Mouse (Mus musculus) hindbrain, embryonic 15.5 days (tissue): ENCODE measurements at regions not wholly inside any gene's neighbourhood (a gene's known extent, or its start where the extent isn't known, plus 50 kb on each side); places are given as distances from the start of the nearest gene placed in this dataset.
A peak's percentile ranks its signal among the peaks of the same experiment; 100 is the strongest.

Experiments
- ATAC-seq: fragments of 200-750 bp; cut with Nextera tagmentation; 2 replicates; pipeline ENCODE4 v1.8.0; 2017; ENCODE audit warnings: low read depth, moderate number of reproducible peaks, moderate TSS enrichment; ENCODE audit not compliant: low FRiP score
- H3K27ac ChIP-seq: fragments of 300-500 bp; sonication (generic); replicated peaks from 2 replicates; pipeline ENCODE4 v1.5.1; 2015; ENCODE audit warnings: mild to moderate bottlenecking, inconsistent platforms
- H3K27me3 ChIP-seq: fragments of 300-500 bp; sonication (generic); 2 replicates; pipeline ENCODE4 v1.6.1; 2015; ENCODE audit warnings: control low read depth, inconsistent platforms
- H3K36me3 ChIP-seq: fragments of 300-500 bp; sonication (generic); 2 replicates; pipeline ENCODE4 v1.6.1; 2015; ENCODE audit warnings: control low read depth, inconsistent platforms
- H3K4me1 ChIP-seq: fragments of 300-500 bp; sonication (generic); replicated peaks from 2 replicates; pipeline ENCODE4 v1.6.1; 2015; ENCODE audit warnings: control low read depth, inconsistent platforms
- H3K4me2 ChIP-seq: fragments of 300-500 bp; sonication (generic); 2 replicates; pipeline ENCODE4 v1.6.1; 2015; ENCODE audit warnings: moderate library complexity, mild to moderate bottlenecking, inconsistent platforms
- H3K4me3 ChIP-seq: fragments of 300-500 bp; sonication (generic); 2 replicates; pipeline ENCODE4 v1.5.1; 2015; ENCODE audit warnings: mild to moderate bottlenecking, inconsistent platforms
- H3K9ac ChIP-seq: fragments of 300-500 bp; sonication (generic); 2 replicates; pipeline ENCODE4 v1.6.1; 2015; ENCODE audit warnings: inconsistent platforms
- H3K9me3 ChIP-seq: fragments of 300-500 bp; sonication (generic); 2 replicates; pipeline ENCODE4 v1.6.1; 2016; ENCODE audit warnings: control low read depth, inconsistent platforms
- WGBS: fragments of 180-500 bp; shearing (Covaris S2); methylation state at CpG from one replicate; pipeline ENCODE4 v1.1.7; 2015; 5-methylcytosine and 5-hydroxymethylcytosine counted together

DNA sequence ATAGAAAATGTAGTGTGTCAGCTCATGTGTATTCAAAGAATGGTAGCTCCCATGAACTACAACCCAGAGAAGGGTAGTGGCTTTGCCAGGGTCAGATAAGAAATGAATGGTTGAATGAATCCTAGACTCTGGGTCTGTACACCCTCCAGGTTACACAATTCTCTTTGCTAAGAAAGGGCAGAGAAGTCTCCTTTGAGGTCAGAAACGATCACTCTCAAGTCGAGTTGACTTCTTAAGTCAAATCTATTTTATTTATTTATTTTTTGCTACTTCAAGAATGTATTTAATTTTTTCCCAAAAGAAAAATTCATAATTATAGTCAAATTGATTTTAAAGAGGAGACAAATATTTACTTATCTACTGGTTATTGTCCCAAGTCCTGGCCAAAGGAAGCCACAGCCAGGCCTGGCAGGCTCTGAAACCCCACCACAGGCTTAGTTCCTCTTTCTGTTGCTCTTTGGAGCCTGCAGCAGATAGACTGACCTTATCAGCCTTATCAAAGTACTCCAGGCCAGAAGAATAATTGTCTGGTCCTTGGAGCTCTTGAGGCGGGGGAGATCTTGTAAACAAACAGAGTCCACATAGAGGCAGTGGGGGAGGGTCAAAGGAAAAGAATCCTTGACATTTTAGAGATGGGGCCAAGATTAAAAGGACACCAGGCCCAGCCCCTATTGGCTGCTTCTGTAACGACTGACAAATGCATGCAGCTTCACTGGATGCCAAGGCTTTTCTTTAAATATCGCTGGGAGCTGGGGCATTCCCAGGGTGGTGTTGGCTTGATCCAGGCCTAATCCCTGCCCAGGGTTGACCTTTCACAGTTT is 104.6 kb upstream of the Jun start:
- Histone ChIP-seq H3K4me2 (no peak overlapping the region), H3K27me3 (0 out of 2 replicates have a peak, but pooled peaks cover 3% of the 10 kb centered on the region), H3K4me3 (no peak overlapping the region), H3K4me1 (peaks cover 16% of the 10 kb centered on the region), H3K9ac (no peak overlapping the region), H3K9me3 (no peaks in the 10 kb centered on the region), H3K36me3 (no peaks in the 10 kb centered on the region), H3K27ac (no peak overlapping the region)
- WGBS, result 59% methylated on average over 5 of the region's 5 CpGs
- no peak for ATAC-seq

DNA sequence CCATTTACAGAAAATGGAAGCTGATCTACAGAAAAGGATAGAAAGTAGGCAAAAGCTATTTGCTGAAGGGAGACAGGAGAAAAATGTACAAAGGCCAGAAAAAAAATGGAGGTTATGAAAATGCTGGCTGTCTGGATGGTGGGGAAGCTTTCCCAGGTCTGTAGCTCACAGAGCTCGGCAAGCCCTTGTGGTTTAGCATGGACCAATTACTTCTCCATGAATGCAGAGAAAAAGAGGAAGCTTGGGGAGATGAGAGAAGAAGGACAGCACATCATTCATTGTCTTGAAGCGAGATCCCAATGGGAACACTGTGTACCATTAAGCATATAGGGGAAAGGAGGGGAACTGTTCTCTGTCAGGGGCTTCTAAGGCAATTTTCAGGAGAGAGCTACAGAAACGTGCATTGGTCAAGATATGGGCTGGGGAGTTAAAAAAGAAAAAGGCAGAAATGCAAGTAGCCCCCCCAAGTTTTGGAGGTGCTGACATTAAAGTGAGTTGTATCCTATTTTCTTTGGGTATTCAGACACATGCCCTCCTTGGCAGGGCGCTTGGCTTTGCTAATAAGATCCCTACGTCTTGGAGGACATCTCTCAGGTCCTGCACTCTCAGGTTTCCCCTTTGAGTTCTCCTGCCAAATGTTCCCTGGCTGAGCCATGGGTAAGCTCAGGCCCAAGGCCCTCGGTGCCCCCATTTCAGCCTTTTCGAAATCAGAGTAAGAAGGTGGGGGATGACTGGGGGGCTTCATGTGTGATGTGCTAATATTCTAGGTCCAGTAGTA is 105.8 kb upstream of the Jun start:
- Histone ChIP-seq H3K4me3 (no peak overlapping the region), H3K4me1 (peaks cover 16% of the 10 kb centered on the region), H3K36me3 (no peaks in the 10 kb centered on the region), H3K9ac (no peak overlapping the region), H3K4me2 (no peak overlapping the region), H3K27me3 (0 out of 2 replicates have a peak, but pooled peaks cover 3% of the 10 kb centered on the region), H3K27ac (no peak overlapping the region), H3K9me3 (no peaks in the 10 kb centered on the region)
- WGBS, result 83% methylated on average over 7 of the region's 7 CpGs
- ATAC-seq, result no peak

DNA sequence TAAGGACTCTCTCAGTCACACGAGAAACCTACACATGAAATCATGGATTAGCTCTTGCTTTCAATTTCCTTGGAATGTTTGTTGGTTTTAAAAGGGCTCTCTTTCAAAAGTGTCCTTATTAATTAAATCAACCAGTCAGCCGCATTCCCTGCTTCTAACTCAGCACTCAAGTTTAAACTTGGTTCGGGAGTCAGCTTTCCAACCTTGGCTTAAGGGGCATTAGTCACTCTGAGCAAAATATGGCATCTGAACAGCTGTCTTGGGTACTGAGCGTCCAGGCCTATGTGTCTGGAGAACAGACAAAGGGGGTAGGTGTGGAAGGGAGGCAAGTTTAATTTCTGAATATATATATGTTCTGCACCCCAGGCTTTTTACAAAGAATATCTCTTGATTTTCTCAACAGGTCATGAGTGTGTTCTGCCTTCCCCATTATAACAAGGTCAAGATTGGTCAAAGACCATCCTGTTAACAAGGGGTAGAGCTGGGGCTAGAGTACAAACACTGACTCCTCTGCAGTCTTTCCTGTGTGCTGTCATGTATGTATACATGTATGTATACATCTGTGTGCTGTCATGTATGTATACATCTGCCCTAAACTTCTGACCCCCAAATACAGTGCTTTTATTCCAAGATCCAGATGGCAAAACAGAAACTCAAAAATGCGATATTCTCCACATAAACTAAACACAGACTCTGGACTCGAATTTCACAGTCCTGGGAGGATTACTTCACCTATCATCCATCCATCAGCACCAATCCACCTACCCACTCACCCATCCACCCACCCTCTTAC is 106.8 kb upstream of the Jun start:
- no peak overlapping the region for H3K9ac ChIP-seq
- WGBS, result 87% methylated on average over 6 of the region's 6 CpGs
- 0 out of 2 replicates have a peak, but pooled peaks cover 3% of the 10 kb centered on the region for H3K27me3 ChIP-seq
- H3K36me3 ChIP-seq, result no peaks in the 10 kb centered on the region
- no peak overlapping the region for H3K4me2 ChIP-seq
- H3K4me1 ChIP-seq, result peaks cover 11% of the 10 kb centered on the region
- no peaks in the 10 kb centered on the region for H3K9me3 ChIP-seq
- no peak overlapping the region for H3K27ac ChIP-seq
- no peak overlapping the region for H3K4me3 ChIP-seq
- no peak for ATAC-seq

DNA sequence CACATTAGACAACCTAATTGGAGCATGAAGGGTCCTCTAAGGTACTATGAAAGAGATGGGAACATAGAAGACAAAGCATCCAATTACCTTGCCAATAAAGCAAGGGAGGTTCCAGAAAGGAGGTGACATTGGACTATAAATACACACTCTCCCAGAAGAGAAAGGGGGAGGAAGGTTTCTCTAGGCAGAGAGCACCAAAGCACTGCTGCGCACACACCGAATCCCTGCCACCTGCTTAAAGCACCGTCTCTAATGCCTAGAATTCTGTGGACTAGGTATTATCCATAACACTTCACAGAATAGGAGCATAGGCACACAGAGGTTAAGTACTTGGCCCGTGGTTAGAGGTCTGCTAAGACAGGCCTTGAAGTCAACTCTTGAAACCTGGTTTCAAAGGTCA is 107.8 kb upstream of the Jun start:
- no peaks in the 10 kb centered on the region for H3K36me3 ChIP-seq
- H3K27ac ChIP-seq, result no peak overlapping the region
- no peak for ATAC-seq
- H3K9ac ChIP-seq, result no peak overlapping the region
- 90% methylated on average over 4 of the region's 4 CpGs for WGBS
- no peak overlapping the region for H3K4me3 ChIP-seq
- H3K9me3 ChIP-seq, result no peaks in the 10 kb centered on the region
- H3K4me1 ChIP-seq, result peaks cover 4% of the 10 kb centered on the region; the same call in 1 of the 2 replicates
- H3K27me3 ChIP-seq, result no peaks in the 10 kb centered on the region
- no peak overlapping the region for H3K4me2 ChIP-seq

DNA sequence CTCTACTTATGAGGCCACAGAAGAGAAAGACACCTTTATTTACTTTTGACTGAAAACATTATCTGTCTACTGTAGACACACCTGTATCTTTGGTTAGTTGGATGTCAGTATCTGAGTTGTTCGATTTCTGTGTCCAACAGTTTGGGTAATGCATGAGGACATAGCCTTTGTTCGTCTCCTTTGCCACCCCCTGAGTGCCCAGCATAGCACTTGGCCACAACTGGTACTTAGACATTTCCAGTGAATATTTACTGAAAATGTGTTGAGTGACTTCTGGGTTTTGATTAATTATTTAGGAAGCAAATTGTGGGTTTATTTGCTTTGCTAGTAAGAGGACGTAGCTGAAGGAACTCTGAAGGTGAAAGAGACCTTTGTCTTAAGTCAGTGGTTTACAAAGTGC is 108.4 kb upstream of the Jun start:
- H3K36me3 ChIP-seq, result no peaks in the 10 kb centered on the region
- H3K4me2 ChIP-seq, result peak overlapping the region; percentile 89
- 81% methylated on average over 3 of the region's 3 CpGs for WGBS

DNA sequence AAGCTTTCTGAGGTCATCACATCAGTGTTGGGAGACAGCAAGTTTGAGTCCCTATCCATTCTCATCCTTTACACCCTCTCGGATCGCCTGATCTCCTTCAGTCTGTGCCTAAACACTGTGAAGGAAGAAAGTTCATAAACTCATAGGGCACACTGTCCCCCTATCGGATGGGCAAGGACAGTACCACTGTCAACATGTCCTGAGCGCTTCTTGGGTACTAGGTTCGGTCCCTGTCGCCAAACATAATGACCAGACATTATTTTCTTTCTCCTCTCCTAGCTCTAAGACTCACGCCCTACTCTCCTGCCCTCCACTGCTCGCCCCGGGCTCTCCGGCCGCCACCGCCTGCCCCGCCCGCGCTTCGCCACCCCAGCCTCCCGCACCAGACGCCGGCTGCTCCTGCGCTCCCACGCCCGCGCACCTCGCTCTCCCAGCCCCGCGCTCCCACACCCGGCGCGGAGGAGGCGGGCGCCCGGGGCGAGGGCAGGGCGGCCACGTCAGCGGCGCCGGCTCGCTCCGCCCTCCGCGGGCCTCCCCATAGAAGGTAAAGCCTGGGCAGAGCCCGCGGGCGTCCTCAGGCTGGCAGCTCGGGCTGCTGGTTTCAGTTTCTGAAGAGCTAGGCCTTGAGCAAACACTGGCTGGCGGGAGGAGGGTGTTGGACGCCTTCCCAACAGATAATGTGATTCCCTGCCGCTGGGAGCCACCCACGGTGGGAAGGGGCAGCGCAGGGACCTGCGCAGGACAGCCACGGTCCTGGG is 109.1 kb upstream of the Jun start:
- H3K9me3 ChIP-seq, result no peaks in the 10 kb centered on the region

More for the DNA sequence above, 108.4 kb upstream of the Jun start:
- H3K4me1 ChIP-seq, result peaks cover 4% of the 10 kb centered on the region; the same call in 1 of the 2 replicates
- peak overlapping the region; percentile 64 for H3K4me3 ChIP-seq
- H3K9ac ChIP-seq, result no peak overlapping the region
- no peaks in the 10 kb centered on the region for H3K27me3 ChIP-seq
- H3K27ac ChIP-seq, result peak overlapping the region; percentile 85; the same call in 1 of the 2 replicates
- H3K9me3 ChIP-seq, result no peaks in the 10 kb centered on the region
- no peak for ATAC-seq

DNA sequence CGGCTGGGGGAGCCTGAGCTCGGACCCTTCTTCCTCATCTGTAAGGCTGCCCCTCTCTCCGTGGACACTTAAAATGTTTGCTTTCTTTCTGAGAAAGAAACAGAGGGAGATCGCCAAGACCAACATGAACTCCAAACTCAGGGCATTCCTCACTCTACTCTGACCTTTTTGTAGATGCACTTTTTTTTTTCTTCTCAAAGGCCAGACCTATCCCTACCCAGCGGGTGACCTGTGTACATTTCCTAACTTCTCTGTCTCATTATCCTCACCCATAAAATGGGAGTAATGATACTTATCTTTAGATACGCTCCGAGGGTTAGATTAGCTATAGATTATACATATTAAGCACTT is 109.6 kb upstream of the Jun start:
- Histone ChIP-seq H3K27me3 (no peaks in the 10 kb centered on the region), H3K4me1 (peaks cover 4% of the 10 kb centered on the region; the same call in 1 of the 2 replicates), H3K9ac (peak overlapping the region; percentile 71), H3K27ac (peak overlapping the region; percentile 85), H3K36me3 (no peaks in the 10 kb centered on the region), H3K4me3 (peak overlapping the region; percentile 64), H3K9me3 (no peaks in the 10 kb centered on the region), H3K4me2 (peak overlapping the region; percentile 89)
- WGBS, result 23% methylated on average over 7 of the region's 7 CpGs
- no peak; the same call in 1 of the 2 replicates for ATAC-seq

More for the DNA sequence above, 109.1 kb upstream of the Jun start:
- Histone ChIP-seq H3K4me3 (peak overlapping the region; percentile 64), H3K4me2 (peak overlapping the region; percentile 89), H3K9ac (peak overlapping the region; percentile 71), H3K4me1 (peaks cover 4% of the 10 kb centered on the region; the same call in 1 of the 2 replicates), H3K36me3 (no peaks in the 10 kb centered on the region), H3K27me3 (no peaks in the 10 kb centered on the region), H3K27ac (peak overlapping the region; percentile 85)
- ATAC-seq, result peak; percentile 95
- 1% methylated on average over 52 of the region's 53 CpGs for WGBS

DNA sequence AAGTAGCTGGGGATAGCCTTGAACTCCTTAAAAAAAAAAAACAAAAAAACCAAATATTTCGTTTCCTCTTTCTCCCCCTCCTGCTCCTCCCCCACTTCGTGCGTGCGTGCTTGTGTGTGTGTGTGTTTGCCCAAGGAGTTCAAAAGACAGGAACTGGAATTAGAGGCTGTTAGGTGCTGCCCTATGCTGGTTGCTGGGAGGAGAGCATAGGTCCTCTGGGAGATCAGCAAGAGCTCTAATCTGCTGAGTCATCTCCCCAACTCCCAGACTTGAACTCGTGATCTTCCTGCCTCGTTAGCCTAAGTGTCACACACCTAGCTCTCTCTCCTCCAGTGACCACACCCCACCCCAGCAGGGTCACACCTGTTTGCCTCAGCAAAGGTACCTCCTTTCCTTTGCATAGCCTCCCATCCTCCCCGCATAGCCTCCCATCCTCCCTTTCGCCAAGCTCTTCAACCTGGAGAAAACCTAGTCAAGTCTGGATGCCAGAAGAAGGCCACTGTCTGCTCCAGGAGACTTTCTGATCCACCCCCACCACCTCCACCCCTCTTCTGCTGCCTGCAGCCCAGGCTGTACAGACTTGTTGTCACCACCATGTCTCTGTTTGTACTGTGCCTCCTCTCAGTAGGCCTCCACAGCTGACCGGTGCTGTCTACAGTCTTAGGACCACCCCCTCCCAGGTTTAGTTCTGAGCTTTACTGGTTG is 110.5 kb upstream of the Jun start:
- 81% methylated on average over 9 of the region's 9 CpGs for WGBS
- no peak for ATAC-seq

DNA sequence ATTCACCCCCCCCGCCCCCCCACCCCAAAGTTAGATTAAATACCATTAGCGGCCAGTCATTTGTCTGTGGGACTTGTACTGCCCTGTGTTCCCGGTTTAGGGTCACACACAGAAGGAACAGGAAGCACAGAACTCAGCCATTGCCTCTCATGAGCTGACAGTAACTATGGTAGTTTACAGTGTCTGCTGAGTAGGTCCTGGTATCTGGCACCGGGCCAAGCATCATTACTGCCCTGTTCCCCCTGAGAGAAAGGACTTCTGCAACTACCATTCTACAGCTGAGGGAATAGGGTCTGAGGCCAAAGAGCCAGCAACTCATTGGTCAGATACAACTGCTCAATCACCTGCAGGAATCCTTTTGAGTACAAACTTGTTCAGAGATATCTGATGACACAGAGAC is 111.4 kb upstream of the Jun start:
- H3K36me3 ChIP-seq, result no peaks in the 10 kb centered on the region
- H3K9me3 ChIP-seq, result no peaks in the 10 kb centered on the region
- H3K27ac ChIP-seq, result no peak overlapping the region
- no peak for ATAC-seq
- H3K4me3 ChIP-seq, result no peak overlapping the region
- 89% methylated on average over 4 of the region's 4 CpGs for WGBS
- no peaks in the 10 kb centered on the region for H3K27me3 ChIP-seq
- no peak overlapping the region for H3K9ac ChIP-seq
- no peak overlapping the region for H3K4me2 ChIP-seq
- peaks cover 4% of the 10 kb centered on the region; the same call in 1 of the 2 replicates for H3K4me1 ChIP-seq

More for the DNA sequence above, 110.5 kb upstream of the Jun start:
- Histone ChIP-seq H3K4me1 (peaks cover 4% of the 10 kb centered on the region; the same call in 1 of the 2 replicates), H3K36me3 (no peaks in the 10 kb centered on the region), H3K9ac (no peak overlapping the region), H3K9me3 (no peaks in the 10 kb centered on the region), H3K27ac (no peak overlapping the region), H3K27me3 (no peaks in the 10 kb centered on the region), H3K4me2 (no peak overlapping the region), H3K4me3 (no peak overlapping the region)

DNA sequence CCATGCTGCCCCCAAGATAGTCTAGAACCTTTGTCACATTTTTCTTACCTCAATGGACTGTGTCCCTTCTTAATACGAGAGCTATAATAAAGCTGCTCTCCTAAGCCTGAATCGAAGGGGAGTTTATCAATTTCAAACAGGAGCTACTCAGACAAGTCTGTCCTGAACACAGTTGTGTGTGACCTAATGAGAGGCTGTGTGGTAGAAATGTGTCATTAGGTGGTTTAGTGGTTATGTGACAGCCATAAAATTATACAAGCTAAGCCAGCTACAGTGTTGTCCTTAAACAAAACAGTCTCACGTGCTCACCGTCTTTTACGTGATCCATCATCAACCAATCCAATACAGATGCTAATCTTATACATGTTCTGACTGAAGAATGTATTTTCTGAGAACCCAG is 114.5 kb upstream of the Jun start:
- WGBS, result 83% methylated on average over 5 of the region's 5 CpGs
- H3K9ac ChIP-seq, result no peak overlapping the region
- no peak for ATAC-seq
- no peaks in the 10 kb centered on the region for H3K27me3 ChIP-seq
- H3K27ac ChIP-seq, result no peak overlapping the region
- H3K4me1 ChIP-seq, result peaks cover 3% of the 10 kb centered on the region; the same call in 1 of the 2 replicates
- H3K4me2 ChIP-seq, result no peak overlapping the region
- no peaks in the 10 kb centered on the region for H3K9me3 ChIP-seq
- no peaks in the 10 kb centered on the region for H3K36me3 ChIP-seq
- H3K4me3 ChIP-seq, result no peak overlapping the region

DNA sequence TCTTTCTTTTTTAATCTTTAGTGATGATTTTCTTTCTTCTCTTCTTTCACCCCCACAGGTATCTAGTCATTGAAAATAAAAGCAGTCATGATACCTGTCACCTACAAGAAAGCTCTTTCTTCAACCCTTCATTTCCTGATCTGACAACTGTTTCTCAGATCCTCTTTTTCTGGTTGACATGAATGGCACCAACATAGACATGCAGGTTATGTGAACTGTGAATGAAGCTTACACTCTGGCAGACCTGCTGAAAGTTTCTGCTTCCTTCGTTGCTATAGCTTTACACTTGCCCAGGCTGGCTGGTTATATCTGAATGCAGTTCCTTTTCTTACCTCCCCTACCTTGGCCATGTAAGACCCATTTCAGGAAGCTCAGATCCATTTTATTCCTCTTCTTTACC is 115.2 kb upstream of the Jun start:
- H3K4me3 ChIP-seq, result no peak overlapping the region
- no peak for ATAC-seq
- H3K36me3 ChIP-seq, result no peaks in the 10 kb centered on the region
- H3K4me1 ChIP-seq, result no peaks in the 10 kb centered on the region
- no peaks in the 10 kb centered on the region for H3K9me3 ChIP-seq
- H3K9ac ChIP-seq, result no peak overlapping the region
- H3K4me2 ChIP-seq, result no peak overlapping the region
- H3K27me3 ChIP-seq, result no peaks in the 10 kb centered on the region
- WGBS, result 92% methylated on average over 1 of the region's 1 CpGs
- no peak overlapping the region for H3K27ac ChIP-seq
